Mouse (Mus musculus): ENCODE data around the gene 4931406P16Rik.

Gene 4931406P16Rik

DNA sequence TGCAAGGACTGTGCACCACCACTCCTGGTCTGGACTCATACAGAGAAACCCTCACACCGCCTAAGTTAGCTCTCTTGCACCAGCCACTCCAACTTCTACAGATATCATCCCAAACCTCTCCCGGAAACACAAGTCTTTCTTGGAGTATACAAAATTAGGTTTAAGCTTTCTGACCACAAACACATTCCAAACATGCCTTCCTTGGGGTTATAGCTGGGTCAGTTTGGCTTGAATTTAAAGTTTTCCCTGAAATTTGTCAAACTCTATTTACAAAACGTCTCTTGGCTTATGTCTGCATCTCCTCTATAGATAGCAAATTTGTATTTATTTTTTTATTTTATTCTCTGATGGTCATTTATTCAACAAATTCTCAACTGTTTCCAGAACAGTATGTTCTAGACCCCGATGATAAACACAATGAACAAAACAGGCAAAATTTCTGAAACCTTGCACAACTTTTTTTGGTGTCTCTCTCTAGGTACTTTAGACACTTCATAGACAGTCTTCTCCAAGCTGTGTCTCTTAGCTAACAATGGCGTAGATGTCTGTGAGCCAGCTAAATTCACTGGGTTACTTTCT lies 4.1 kb downstream of the 4931406P16Rik start:
- DNase-seq (ENCODE audit: low read depth): no peak

DNA sequence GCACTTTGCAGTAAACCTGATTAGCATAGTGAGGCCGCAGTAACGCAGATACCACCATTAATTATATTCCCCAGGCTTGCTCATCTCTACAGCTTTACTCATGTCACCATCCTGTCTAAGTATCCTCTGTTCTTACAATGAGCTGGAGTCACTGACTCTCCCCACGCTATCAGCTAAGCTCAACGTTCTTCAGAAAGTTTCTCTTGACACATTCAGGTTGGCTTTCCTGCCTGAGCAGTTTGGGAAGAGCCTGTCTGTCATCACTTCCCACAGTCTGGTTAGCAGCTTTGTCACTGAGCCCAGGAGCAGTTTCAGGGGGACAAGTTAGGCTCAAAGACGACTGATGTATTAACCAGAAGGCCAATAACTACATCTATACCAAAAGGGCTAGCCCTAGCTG lies 4.8 kb downstream of the 4931406P16Rik start:
- DNase-seq (ENCODE audit: low read depth): no peak

DNA sequence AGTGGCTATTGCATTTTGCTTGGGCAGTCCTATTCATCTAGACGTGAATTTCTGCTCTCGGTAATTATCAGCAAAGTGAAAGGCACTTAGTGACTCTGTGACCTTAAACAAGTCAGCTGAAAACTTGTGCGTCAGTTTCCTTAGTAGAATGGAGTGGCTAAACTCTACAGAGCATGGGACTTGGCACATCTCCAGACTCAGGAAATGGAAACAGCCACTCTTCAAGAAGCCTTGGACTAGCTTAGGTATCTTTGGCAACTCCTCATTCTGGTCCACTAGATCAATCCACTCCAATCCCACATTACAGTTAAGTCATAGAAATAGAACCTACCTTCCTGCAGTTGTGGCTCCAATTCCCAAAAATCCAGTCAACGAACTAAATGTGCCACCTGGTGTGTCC lies 7.9 kb downstream of the 4931406P16Rik start:
- no peak for DNase-seq (ENCODE audit: low read depth)

DNA sequence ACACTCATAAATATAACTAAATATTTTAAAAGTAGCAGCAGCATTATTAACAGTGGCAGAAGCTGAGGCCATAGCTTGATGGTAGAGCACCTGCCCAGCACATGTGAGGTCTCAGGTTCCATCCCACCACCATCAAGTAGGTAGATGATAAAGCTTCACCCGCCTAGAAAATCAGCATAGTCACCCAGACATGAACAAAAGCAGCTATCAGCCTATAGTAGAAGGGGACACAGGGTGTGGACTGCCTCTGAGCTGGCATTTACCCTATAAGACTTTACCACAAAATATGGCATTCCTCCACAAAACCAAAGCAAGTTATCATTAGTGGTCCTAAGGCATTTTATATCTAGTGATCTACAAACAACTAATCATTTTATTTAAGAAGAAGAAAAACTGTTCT lies 10.7 kb downstream of the 4931406P16Rik start:
- no peak for DNase-seq (ENCODE audit: low read depth)

DNA sequence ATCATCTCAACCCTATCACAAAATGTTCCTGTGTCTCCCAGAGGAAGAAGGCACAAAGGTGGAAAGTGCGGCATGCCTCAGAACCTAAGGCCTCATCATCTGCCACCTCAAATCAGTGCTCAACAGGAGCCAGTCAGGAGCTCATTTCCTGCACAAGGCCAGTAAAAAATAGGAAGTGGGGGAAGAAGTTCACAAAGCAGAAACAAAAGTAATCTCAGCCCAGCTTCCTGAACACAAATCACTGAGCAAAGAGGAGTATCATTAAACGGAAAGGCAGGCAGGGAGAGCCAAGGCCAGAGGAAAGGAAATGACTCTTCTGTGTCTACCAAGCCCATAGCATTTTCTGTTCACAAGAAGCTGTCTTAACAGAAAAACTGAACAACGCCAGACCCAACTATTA lies 11.4 kb downstream of the 4931406P16Rik start:
- DNase-seq (ENCODE audit: low read depth): no peak

DNA sequence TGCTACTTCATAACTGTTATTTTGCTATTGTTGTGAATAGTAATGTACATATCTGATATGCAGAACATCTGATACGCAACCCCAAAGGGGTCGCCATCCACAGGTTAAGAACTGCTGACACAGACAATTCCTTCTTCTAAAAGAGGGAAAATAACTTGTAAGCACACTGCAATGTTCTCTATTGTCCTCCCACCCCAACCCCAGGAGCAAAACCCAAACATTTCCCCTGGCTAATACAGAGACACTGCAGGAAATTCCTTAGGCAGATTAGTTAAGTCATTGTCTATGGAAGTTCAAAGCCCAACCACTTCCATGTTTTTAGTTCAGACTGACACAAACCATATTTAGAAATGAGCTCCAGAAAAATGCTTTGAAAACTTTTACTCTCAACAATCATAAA lies 14.5 kb downstream of the 4931406P16Rik start:
- DNase-seq (ENCODE audit: low read depth): no peak

DNA sequence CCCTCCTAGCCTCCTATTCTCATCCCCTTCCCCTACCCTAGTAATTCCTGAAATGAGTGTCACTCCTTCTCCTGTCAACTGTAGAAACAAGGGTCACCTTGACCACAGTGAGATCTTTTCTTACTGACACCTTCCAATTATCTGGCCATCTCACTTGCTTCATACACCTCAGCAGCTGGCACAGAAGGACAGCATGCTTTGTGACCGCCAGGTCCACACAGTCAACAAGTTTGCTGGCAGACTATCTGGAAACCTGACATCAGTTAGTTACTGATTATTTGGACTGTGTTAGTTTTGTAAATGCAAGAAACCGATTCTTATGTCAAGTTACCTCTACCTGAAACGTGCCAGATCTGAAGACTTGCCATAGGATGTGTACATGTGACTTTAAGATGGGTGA lies 17.2 kb downstream of the 4931406P16Rik start:
- no peak for DNase-seq (ENCODE audit: low read depth)

DNA sequence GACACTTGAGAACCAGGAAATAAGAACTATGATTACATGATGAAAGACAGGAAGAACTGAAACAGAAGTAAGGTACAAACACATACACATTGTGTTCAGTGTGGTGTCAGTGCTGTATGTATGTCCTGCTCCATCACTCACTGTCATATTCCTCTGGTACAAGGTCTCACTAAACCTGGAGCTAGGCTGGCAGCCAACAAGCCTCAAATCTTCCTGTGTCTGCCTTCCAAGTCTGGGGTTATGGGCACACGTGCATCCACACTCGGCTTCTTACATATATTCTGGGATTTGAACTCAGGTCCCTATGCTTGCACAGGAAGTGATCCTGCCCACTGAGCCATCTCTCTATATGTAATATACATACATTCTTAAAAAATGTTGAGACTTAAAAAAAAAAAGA lies 20.7 kb downstream of the 4931406P16Rik start:
- DNase-seq (ENCODE audit: low read depth): no peak

DNA sequence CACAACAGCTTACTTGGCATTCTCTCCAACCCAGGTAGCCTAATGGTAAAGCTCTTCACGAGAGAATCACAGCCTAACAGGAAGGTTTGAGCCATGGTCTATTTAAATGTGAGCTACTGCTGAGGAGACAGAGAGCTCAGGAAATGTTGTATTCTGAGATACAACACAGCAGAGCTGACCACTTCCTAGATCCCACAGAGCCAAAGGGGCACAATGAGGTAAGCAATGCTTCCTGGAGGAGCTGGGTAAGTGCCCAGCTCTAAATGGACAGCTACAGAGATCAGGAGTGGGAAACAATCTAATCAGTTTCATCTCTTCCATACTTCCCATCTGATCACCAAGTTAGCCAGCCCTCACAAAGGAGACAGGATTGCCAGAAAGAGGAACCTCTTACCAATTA lies 22.1 kb downstream of the 4931406P16Rik start:
- DNase-seq (ENCODE audit: low read depth): no peak

DNA sequence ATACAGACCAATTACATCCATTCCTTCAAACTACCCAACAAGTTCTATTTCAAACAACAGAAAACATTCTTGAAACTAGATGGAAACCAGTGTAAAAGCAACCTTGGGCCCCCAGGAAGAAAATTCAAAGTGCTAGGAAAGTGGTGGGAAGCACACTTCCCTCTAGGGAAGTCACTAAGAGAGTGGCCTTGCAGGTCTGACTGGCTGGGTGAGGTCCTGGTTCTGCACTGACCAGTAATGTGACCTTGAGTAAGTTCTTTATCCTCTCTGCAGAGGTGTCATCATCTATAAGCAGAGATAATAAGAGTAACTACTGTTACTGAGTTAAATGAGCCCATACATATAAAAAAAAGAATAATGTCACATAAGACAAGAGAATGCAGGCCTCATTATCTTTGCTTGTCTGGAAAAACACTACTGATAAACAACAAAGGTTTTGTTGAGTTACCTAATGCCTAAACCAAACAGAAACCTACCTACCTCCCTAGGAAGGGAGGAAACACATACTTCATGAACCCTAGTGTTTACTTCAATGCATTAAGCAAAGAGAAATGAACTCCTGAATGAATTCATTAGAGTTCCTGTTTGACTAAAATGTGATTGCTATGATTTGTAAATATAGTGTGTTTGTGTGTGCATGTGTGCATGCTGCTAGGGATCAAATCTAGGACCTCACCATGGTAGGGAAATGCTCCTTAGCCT lies 22.8 kb downstream of the 4931406P16Rik start:
- no peak for DNase-seq (ENCODE audit: low read depth)

DNA sequence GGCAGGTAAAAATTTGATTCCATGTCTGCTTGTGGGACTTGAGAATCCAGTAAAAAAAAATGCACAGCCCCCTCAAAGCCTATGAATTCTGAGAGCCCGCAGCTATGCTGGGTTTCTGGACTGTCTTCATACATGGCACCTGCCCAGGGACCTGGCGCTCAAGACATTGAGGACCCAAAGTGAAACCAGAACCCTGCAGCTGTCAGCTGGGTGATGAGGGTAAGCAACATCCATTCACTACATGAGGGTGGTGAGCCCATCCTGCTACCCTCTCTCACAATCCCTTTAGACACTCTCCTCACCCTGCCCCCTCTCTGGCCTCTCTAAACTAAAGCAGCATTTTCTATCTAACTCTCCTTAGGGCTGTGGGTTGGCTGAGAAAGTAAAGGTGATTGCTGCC lies 35.7 kb downstream of the 4931406P16Rik start:
- DNase-seq (ENCODE audit: low read depth): no peak

DNA sequence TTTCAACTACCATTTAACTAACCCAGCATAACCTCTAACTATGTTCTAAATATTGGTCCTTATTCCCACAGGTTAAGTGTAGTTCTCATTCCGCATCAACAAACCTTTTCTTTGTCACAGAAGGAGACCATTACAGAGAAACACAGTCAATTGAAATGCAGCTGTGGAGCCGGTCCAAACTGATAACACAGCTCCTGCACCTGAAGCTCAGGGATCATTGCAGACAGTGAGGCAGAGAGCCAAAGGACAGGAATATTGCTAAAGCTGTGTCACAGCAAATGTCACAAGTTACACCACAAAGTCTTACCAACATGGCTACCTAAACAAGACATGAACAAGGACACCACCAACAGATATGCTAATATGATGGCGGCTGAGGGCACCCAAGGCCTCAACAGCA lies 37.3 kb downstream of the 4931406P16Rik start:
- DNase-seq (ENCODE audit: low read depth): no peak

DNA sequence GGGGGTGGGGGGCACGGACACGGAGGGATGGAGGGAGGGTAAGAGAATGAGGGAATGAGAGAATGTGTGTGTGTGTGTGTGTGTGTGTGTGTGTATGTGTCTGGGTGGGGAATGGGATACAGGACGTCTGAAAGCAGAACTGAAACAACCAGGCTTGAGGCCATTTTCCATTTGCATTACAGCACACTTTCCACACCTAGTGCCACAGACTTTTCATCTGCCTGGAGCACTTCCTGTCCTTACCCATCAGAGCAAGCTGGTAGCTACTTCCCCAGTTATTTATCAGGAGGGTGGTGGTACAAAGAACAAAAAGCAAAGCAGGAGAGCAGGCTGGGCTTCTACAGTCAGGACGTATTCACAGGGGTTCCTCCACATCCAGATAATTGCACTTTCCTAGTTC lies 40.9 kb downstream of the 4931406P16Rik start:
- peak; percentile 11 for DNase-seq (ENCODE audit: low read depth)

DNA sequence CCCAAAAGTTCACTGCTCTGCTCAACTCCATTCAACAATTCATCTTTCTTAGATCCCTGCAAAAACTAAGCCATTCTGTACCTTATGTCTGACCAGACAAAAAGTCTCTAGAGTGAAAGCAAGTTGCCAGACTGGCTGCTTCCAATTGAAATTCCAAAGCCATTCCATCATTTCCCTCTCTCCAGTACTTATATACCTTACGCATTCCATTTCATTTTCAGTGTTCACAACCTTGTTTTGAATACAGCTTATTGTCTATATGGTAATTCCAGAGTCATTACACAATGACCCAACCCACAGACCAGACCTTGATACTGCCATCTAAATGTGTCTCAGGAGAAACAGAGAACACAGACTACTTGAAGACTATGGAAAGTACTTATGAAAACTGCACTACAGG lies 44.9 kb downstream of the 4931406P16Rik start:
- DNase-seq (ENCODE audit: low read depth): no peak

DNA sequence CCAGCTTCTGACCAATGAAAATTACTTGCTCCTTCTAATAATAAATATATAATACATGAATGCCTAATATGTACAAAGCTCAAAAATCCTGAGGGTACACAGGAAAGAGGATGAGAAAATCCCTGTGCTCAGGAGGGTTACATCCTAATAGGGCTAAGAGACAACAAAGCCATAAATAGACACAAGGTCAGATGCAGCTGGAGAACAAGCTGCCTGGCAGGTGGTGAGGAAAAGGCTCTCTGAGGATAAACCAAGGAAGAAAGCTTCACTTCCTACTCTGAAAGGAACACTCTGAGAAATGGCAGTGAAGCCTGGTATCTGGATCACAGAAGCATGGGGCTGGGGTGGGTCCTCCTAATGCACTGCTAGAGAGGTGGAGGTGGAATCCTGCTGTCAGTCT lies 46.9 kb downstream of the 4931406P16Rik start:
- DNase-seq (ENCODE audit: low read depth): no peak

DNA sequence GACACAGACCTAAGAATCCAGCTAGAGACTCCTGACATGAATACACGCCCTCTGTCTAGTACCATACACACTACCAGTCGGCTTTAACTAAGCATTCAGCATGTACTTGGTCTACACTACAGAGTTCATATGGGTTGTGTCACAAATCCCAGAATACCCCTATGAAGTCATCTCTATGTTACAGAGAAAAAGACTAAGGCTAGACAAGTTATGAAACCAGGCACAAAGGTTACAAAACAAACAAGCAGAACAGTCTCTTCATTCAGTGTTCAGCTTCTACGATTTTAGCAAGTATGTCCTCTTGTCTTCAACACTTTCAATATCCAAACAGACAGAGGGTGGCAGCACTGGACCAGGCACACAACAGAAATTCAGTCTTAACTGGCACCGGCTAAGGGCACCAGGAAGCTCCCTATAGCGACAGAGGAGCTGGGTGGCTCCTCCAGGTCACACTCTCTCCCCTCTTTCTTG lies 47.4 kb downstream of the 4931406P16Rik start:
- peak; percentile 63 for DNase-seq (ENCODE audit: low read depth)

DNA sequence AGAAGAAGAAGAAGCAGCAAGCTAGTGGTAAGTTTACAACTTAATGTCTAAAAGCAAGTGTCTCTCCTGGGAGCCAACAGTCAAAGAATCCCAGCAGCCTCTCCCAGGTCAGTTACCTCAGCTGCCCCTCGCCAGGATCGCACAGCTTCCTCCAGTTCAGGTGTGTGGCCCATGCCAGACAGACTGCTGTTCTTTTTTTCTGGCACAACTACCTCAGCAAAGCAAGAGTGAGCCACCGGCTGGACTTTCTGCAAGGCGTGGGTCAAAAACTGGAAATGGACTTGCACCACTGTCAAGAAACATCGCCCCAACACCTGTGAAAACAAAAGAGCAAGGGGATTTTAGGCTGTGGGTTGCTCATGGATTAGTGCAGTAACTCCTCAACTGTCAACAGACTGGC lies 49.9 kb downstream of the 4931406P16Rik start:
- DNase-seq (ENCODE audit: low read depth): no peak

DNA sequence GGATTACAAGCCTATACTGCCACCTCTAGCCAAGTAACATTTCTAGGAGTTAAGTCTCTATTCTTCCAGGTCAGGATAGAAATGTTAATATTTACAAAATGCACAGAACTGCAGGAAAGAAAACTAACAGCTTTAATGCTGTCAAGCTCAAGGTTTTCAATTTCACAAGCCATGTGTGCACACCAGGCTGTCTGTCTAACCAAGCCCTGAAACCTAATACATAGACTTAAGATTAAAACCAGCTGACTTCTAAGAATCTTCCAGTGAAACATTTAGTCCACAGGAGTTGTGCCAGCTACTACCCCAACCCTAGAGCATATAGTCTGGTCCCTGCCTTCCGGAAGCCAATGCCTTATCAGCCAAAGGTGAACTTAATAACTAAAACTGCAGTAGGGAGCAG lies 54.9 kb downstream of the 4931406P16Rik start:
- DNase-seq (ENCODE audit: low read depth): no peak

DNA sequence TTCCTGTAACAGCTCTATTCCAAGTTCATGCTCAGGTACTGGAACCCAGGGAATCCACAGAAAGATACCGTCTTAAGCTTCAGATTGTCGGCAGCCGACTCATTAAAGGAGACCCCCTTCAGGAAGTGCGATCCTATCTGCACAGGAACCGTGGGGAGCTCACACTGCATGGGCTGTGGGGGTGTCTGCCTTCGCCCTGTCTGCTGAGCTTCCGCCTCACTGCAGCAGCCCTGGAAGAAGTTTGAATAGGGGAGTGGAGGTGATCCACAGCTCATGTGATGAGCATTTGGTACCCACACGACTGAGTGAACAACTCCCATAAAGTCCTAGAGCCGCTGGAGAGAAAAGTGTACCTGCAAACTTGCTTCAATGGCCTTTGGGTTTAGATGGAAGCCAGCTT lies 56.1 kb downstream of the 4931406P16Rik start:
- DNase-seq (ENCODE audit: low read depth): no peak

DNA sequence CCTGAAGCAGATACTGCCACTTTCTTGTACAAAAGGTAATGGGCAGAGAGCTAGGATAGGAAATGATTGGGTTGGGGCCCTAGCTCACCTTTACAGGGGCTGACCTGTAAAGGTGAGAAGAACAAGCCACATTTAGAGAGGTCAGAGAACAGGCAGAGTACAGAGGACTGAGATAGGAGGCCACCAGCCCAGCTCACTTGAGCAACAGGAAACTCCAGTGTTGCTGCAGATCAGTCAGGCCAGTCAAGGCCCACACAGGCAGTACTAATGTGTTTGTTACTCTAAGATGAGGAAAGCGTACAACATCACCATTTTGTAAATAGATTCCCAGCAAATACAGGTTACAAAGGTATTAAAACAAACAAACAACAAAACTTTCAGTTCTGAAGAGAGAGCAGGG lies 57.4 kb downstream of the 4931406P16Rik start:
- no peak for DNase-seq (ENCODE audit: low read depth)

DNA sequence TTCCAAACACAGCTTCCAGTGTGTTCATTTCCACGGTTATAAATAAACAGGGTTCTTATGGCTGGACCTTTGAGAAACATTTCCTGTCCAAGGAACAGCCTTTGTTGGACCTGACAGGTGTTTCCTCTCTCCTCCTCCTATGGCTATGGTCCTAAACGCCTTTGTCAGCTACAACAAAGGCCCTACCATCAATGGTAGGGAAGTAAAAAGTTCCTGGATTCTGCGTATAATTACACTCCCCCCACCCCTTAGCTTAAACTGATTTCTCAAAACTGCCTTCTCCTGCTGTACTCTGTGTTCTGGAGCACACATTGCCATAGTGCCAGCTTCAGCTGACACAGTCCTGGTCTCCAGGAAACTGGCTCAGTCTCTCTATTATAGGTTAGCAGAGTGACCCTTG lies 58.2 kb downstream of the 4931406P16Rik start:
- no peak for DNase-seq (ENCODE audit: low read depth)

DNA sequence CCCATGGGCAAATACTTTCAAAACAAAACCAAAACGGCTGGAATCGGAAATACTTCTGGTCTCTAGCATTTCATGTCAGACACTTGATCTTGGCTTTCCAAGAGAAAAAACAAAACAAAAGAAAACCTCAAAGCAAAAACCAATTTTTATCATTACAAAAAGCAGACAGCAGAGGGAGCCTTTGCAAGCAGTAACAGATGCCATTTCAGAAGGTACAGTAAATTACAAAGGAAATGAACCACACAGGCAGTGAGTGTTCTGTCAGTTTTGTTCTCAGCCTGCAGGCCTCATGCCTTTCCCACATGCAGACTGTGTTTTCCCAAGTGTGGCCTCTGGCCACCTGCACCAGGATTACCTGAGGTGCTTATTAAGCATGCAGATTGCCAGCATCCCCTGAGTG lies 61.3 kb downstream of the 4931406P16Rik start:
- peak; percentile 62 for DNase-seq (ENCODE audit: low read depth)

DNA sequence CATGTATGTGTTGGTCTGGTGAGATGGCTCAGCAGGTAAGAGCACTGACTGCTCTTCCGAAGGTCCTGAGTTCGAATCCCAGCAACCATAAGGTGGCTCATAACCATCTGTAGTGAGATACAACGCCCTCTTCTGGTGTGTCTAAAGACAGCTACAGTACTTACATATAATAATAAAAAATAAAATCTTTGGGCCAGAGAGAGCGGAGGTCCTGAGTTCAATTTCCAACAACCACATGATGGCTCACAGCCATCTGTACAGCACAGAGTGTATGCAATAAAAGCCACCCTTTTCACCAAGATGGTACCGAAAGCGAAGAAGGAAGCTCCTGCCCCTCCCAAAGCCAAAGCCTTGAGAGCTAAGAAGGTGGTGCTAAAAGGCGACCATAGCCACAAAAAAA lies 62.6 kb downstream of the 4931406P16Rik start, which contains the start of gene Gm6096:
Gene Gm6096, plus strand, starts transcription at position 301 of the 400 bp plus-strand sequence.
- DNase-seq (ENCODE audit: low read depth): no peak
